Mouse (Mus musculus) hindbrain, postnatal 0 days (tissue): ENCODE data around the gene Dmbx1. TPM values are rescaled to one million over a fixed set of nuclear protein-coding genes. Genes with fewer than 3 reads are reported as not detected.

ENCODE experiments used
- ATAC-seq: fragments of 200-750 bp; cut with Nextera tagmentation; 2 replicates; pipeline ENCODE4 v1.8.0; 2017; ENCODE audit warnings: mild to moderate bottlenecking, moderate TSS enrichment, moderate library complexity
- DNase-seq: peaks from one replicate; pipeline ENCODE4 v3.0.0-alpha.2; 2015; ENCODE audit warnings: low spot score
- H3K27ac ChIP-seq: fragments of 300-500 bp; sonication (generic); 2 replicates; pipeline ENCODE4 v1.5.1; 2014; ENCODE audit warnings: mild to moderate bottlenecking
- H3K27me3 ChIP-seq: fragments of 300-500 bp; sonication (generic); 2 replicates; pipeline ENCODE4 v1.6.1; 2014; ENCODE audit warnings: low read length, mixed read lengths; ENCODE audit not compliant: insufficient read depth
- H3K36me3 ChIP-seq: fragments of 300-500 bp; sonication (generic); 2 replicates; pipeline ENCODE4 v1.6.1; 2014; ENCODE audit warnings: low read length, mixed read lengths; ENCODE audit not compliant: insufficient read depth
- H3K4me1 ChIP-seq: fragments of 300-500 bp; sonication (generic); 2 replicates; pipeline ENCODE4 v1.6.1; 2014; ENCODE audit warnings: antibody characterized with exemption, low read length, mixed read lengths; ENCODE audit not compliant: insufficient read depth
- H3K4me2 ChIP-seq: fragments of 300-500 bp; sonication (generic); 2 replicates; pipeline ENCODE4 v1.6.1; 2014; ENCODE audit warnings: low read depth, mild to moderate bottlenecking, low read length, moderate library complexity, mixed read lengths
- H3K4me3 ChIP-seq: fragments of 300-500 bp; sonication (generic); 2 replicates; pipeline ENCODE4 v1.5.1; 2014; ENCODE audit warnings: low read length
- H3K9ac ChIP-seq: fragments of 300-500 bp; sonication (generic); replicated peaks from 2 replicates; pipeline ENCODE4 v1.6.1; 2014; ENCODE audit warnings: mild to moderate bottlenecking, low read length, moderate library complexity, mixed read lengths
- H3K9me3 ChIP-seq: fragments of 300-500 bp; sonication (generic); 2 replicates; pipeline ENCODE4 v1.6.1; 2016; ENCODE audit warnings: low read length, mixed read lengths
- CTCF ChIP-seq: IDR thresholded peaks from 2 replicates; pipeline ENCODE4 v1.5.1; 2016; ENCODE audit warnings: antibody characterized with exemption, control low read depth, low read depth
- WGBS: fragments of 180-500 bp; shearing (Covaris S2); extraction: QIAGEN DNeasy Blood & Tissue Kit; methylation state at CpG from one replicate; pipeline ENCODE4 v1.1.7; 2014; 5-methylcytosine and 5-hydroxymethylcytosine counted together
- polyA plus RNA-seq: library from polyadenylated mRNA; unstranded; fragments of >200 nt; fragmentation: Nextera tagmentation; extraction: Ambion mirVana; gene quantifications from 2 replicates; pipeline ENCODE4 v1.2.1, GENCODE M21; 2015
- total RNA-seq: library from RNA; depleted of rRNA; stranded (reverse); fragments of >200 nt; gene quantifications from 2 replicates; pipeline ENCODE4 v1.2.3, GENCODE M21; 2014; rRNA removed

The Dmbx1 gene
- total RNA-seq (3.3 and 4.5 TPM in 2 replicates), polyA plus RNA-seq (3.9 and 4.3 TPM in 2 replicates)

- Histone ChIP-seq H3K27ac (no peak within 1 kb of the TSS), H3K4me1 (no peaks in the 10 kb centered on the region), H3K36me3 (no peaks in the 10 kb centered on the region), H3K4me3 (peak within 1 kb of the TSS; percentile 25), H3K9ac (no peak within 1 kb of the TSS), H3K4me2 (peak within 1 kb of the TSS; percentile 42), H3K27me3 (peaks cover 77% of the 10 kb centered on the region), H3K9me3 (no peaks in the 10 kb centered on the region)
- TF ChIP-seq CTCF, result no peak
- under 1% methylated on average over 71 of the region's 71 CpGs for WGBS
- DNase-seq, result no peak
- ATAC-seq, result no peak
Observed at GRCm38 (mm10) chr4:115939295-115940102, at the start of gene Dmbx1. Gene Dmbx1, minus strand, starts transcription at chr4:115939926.

- Histone ChIP-seq H3K4me1 (no peaks in the 10 kb centered on the region), H3K27me3 (peaks cover 3% of the 10 kb centered on the region; the same call in 1 of the 2 replicates), H3K4me2 (no peak overlapping the region), H3K36me3 (no peaks in the 10 kb centered on the region), H3K9ac (no peak overlapping the region), H3K4me3 (no peak overlapping the region), H3K9me3 (no peaks in the 10 kb centered on the region), H3K27ac (no peak overlapping the region)
- TF ChIP-seq CTCF, result no peak
- ATAC-seq (no peak), DNase-seq (no peak)
- 80% methylated on average over 7 of the region's 7 CpGs for WGBS
Observed at GRCm38 (mm10) chr4:115989382-115989781, 49.7 kb upstream of the Dmbx1 start.

- DNase-seq (no peak), ATAC-seq (no peak)
- H3K27me3 ChIP-seq, result peaks cover 4% of the 10 kb centered on the region; the same call in 1 of the 2 replicates
- no peak overlapping the region for H3K9ac ChIP-seq
- no peak overlapping the region for H3K4me2 ChIP-seq
- no peak for TF ChIP-seq CTCF
- no peak overlapping the region for H3K27ac ChIP-seq
- no peaks in the 10 kb centered on the region for H3K4me1 ChIP-seq
- no peaks in the 10 kb centered on the region for H3K9me3 ChIP-seq
- H3K4me3 ChIP-seq, result no peak overlapping the region
- H3K36me3 ChIP-seq, result no peaks in the 10 kb centered on the region
- 76% methylated on average over 5 of the region's 5 CpGs for WGBS
Observed at GRCm38 (mm10) chr4:115987858-115988530, 48.3 kb upstream of the Dmbx1 start.

- Histone ChIP-seq H3K4me1 (no peaks in the 10 kb centered on the region), H3K27ac (no peak overlapping the region), H3K9me3 (no peaks in the 10 kb centered on the region), H3K36me3 (no peaks in the 10 kb centered on the region), H3K27me3 (peaks cover 4% of the 10 kb centered on the region; the same call in 1 of the 2 replicates), H3K4me3 (no peak overlapping the region), H3K9ac (no peak overlapping the region), H3K4me2 (no peak overlapping the region)
- WGBS, result 81% methylated on average over 1 of the region's 1 CpGs
- DNase-seq, result no peak
- no peak for TF ChIP-seq CTCF
- ATAC-seq, result no peak
Observed at GRCm38 (mm10) chr4:115987436-115987835, 47.7 kb upstream of the Dmbx1 start.

GRCm38 (mm10) chr4:115984967-115985366 lies 45.2 kb upstream of the Dmbx1 start:
- no peaks in the 10 kb centered on the region for H3K36me3 ChIP-seq
- WGBS, result 38% methylated on average over 8 of the region's 8 CpGs
- ATAC-seq, result no peak

GRCm38 (mm10) chr4:115984111-115984510 lies 44.4 kb upstream of the Dmbx1 start:
- Histone ChIP-seq H3K27ac (no peak overlapping the region), H3K36me3 (no peaks in the 10 kb centered on the region), H3K9me3 (no peaks in the 10 kb centered on the region), H3K4me3 (no peak overlapping the region), H3K9ac (no peak overlapping the region), H3K4me1 (0 out of 2 replicates have a peak, but pooled peaks cover 4% of the 10 kb centered on the region), H3K27me3 (peaks cover 27% of the 10 kb centered on the region), H3K4me2 (no peak overlapping the region)
- DNase-seq (peak; percentile 89), ATAC-seq (peak; percentile 41; the same call in 1 of the 2 replicates)
- 2% methylated on average over 13 of the region's 13 CpGs for WGBS
- peak; percentile 89 for TF ChIP-seq CTCF

More at GRCm38 (mm10) chr4:115984967-115985366, 45.2 kb upstream of the Dmbx1 start:
- DNase-seq, result peak; percentile 32
- H3K4me3 ChIP-seq, result no peak overlapping the region
- H3K27me3 ChIP-seq, result peaks cover 21% of the 10 kb centered on the region
- H3K9me3 ChIP-seq, result no peaks in the 10 kb centered on the region
- no peak overlapping the region for H3K9ac ChIP-seq
- H3K4me1 ChIP-seq, result no peaks in the 10 kb centered on the region
- H3K27ac ChIP-seq, result no peak overlapping the region
- TF ChIP-seq CTCF, result peak; percentile 40; the same call in 1 of the 2 replicates
- no peak overlapping the region for H3K4me2 ChIP-seq
